Mouse (Mus musculus) ES-Bruce4 (cell line): Measurements from ENCODE around the gene Gm17677.

Experiments used
- CTCF ChIP-seq: IDR thresholded peaks from one replicate; pipeline ENCODE4 v1.8.1; 2011; ENCODE audit warnings: low read depth, low read length
- POLR2A ChIP-seq: IDR thresholded peaks from one replicate; pipeline ENCODE4 v1.8.1; 2011; ENCODE audit warnings: low read length; ENCODE audit not compliant: insufficient read depth

GRCm38 (mm10) chr9:35756843-35757242 is 16.0 kb downstream of the Gm17677 start:
- no peak for TF ChIP-seq CTCF
- no peak for TF ChIP-seq POLR2A
